Mouse (Mus musculus) hindbrain, embryonic 15.5 days (tissue): Measurements from ENCODE around the gene Wnt4. TPM values are rescaled to one million over a fixed set of nuclear protein-coding genes. Genes with fewer than 3 reads are reported as not detected.

Experiments used
- ATAC-seq: fragments of 200-750 bp; cut with Nextera tagmentation; 2 replicates; pipeline ENCODE4 v1.8.0; 2017; ENCODE audit warnings: low read depth, moderate number of reproducible peaks, moderate TSS enrichment; ENCODE audit not compliant: low FRiP score
- H3K27ac ChIP-seq: fragments of 300-500 bp; sonication (generic); replicated peaks from 2 replicates; pipeline ENCODE4 v1.5.1; 2015; ENCODE audit warnings: mild to moderate bottlenecking, inconsistent platforms
- H3K27me3 ChIP-seq: fragments of 300-500 bp; sonication (generic); 2 replicates; pipeline ENCODE4 v1.6.1; 2015; ENCODE audit warnings: control low read depth, inconsistent platforms
- H3K36me3 ChIP-seq: fragments of 300-500 bp; sonication (generic); 2 replicates; pipeline ENCODE4 v1.6.1; 2015; ENCODE audit warnings: control low read depth, inconsistent platforms
- H3K4me1 ChIP-seq: fragments of 300-500 bp; sonication (generic); replicated peaks from 2 replicates; pipeline ENCODE4 v1.6.1; 2015; ENCODE audit warnings: control low read depth, inconsistent platforms
- H3K4me2 ChIP-seq: fragments of 300-500 bp; sonication (generic); 2 replicates; pipeline ENCODE4 v1.6.1; 2015; ENCODE audit warnings: moderate library complexity, mild to moderate bottlenecking, inconsistent platforms
- H3K4me3 ChIP-seq: fragments of 300-500 bp; sonication (generic); 2 replicates; pipeline ENCODE4 v1.5.1; 2015; ENCODE audit warnings: mild to moderate bottlenecking, inconsistent platforms
- H3K9ac ChIP-seq: fragments of 300-500 bp; sonication (generic); 2 replicates; pipeline ENCODE4 v1.6.1; 2015; ENCODE audit warnings: inconsistent platforms
- H3K9me3 ChIP-seq: fragments of 300-500 bp; sonication (generic); 2 replicates; pipeline ENCODE4 v1.6.1; 2016; ENCODE audit warnings: control low read depth, inconsistent platforms
- WGBS: fragments of 180-500 bp; shearing (Covaris S2); methylation state at CpG from one replicate; pipeline ENCODE4 v1.1.7; 2015; 5-methylcytosine and 5-hydroxymethylcytosine counted together
- polyA plus RNA-seq: library from polyadenylated mRNA; unstranded; fragments of >200 nt; fragmentation: Nextera tagmentation; extraction: Ambion mirVana; gene quantifications from 2 replicates; pipeline ENCODE4 v1.2.1, GENCODE M21; 2015

Gene Wnt4
- polyA plus RNA-seq, 1 experiment from 2014 or later: 3.8 TPM

DNA sequence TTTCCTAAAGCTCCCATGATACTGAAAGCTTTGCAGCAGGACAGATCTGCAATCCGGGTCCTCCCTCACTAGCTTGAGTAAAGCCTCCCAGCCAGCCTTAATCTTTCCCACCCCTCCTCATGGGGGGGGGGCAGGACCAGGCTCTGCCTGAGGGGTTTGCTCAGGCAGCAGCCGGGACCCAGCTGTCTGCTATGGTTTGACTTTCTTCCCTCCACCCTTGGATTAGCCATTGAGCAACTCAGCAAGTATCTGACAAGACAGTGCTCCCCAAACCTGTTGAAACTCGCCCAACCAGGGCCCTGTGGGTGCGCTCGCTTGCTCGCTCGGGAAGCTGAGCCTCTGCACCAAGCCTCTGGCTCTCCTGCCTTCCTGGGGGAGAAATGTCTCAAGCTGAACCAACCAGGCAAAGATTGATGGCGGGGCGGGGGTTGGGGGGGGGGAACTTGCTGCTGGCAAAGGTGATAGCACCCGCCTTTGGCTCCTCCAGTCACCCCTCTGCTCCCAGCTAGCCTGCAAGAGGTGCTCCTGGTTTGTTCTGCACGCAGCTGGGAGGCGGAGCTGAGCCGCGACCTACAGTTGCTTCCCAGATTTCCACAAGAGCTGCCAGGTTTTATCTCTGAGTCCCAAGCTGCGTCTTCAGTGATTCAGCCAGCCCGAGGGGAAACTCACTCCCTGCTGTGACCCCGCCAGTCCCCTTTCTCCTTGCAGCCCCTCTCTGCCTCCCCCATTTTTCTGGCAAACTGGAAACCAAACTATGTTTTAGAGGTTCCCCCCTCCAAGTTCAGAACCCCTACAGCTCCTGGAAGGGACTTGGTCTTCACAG lies 5.5 kb downstream of the Wnt4 start:
- no peak overlapping the region for H3K9ac ChIP-seq

GRCm38 (mm10) chr4:137283407-137283732 lies 6.1 kb downstream of the Wnt4 start:
- H3K4me2 ChIP-seq: no peak overlapping the region
- peaks cover 9% of the 10 kb centered on the region; the same call in 1 of the 2 replicates for H3K27me3 ChIP-seq
- ATAC-seq: no peak
- H3K27ac ChIP-seq: no peak overlapping the region
- WGBS: 16% methylated on average over 4 of the region's 4 CpGs
- no peak overlapping the region for H3K4me3 ChIP-seq
- no peak overlapping the region for H3K9ac ChIP-seq
- no peaks in the 10 kb centered on the region for H3K9me3 ChIP-seq
- H3K36me3 ChIP-seq: no peaks in the 10 kb centered on the region
- H3K4me1 ChIP-seq: peaks cover 22% of the 10 kb centered on the region

More for the DNA sequence above, 5.5 kb downstream of the Wnt4 start:
- Histone ChIP-seq H3K9me3 (no peaks in the 10 kb centered on the region), H3K27ac (no peak overlapping the region), H3K36me3 (no peaks in the 10 kb centered on the region), H3K4me3 (no peak overlapping the region), H3K27me3 (peaks cover 10% of the 10 kb centered on the region), H3K4me2 (no peak overlapping the region), H3K4me1 (peaks cover 27% of the 10 kb centered on the region)
- WGBS: 17% methylated on average over 17 of the region's 17 CpGs
- ATAC-seq: no peak

- no peak overlapping the region for H3K27ac ChIP-seq
- no peaks in the 10 kb centered on the region for H3K36me3 ChIP-seq
- ATAC-seq: no peak
- H3K4me1 ChIP-seq: peaks cover 8% of the 10 kb centered on the region; the same call in 1 of the 2 replicates
- peaks cover 3% of the 10 kb centered on the region; the same call in 1 of the 2 replicates for H3K27me3 ChIP-seq
- WGBS: 75% methylated on average over 15 of the region's 15 CpGs
- no peak overlapping the region for H3K9ac ChIP-seq
- no peak overlapping the region for H3K4me3 ChIP-seq
- H3K9me3 ChIP-seq: no peaks in the 10 kb centered on the region
- H3K4me2 ChIP-seq: no peak overlapping the region
Measured at GRCm38 (mm10) chr4:137285876-137286661, 8.8 kb downstream of the Wnt4 start.

DNA sequence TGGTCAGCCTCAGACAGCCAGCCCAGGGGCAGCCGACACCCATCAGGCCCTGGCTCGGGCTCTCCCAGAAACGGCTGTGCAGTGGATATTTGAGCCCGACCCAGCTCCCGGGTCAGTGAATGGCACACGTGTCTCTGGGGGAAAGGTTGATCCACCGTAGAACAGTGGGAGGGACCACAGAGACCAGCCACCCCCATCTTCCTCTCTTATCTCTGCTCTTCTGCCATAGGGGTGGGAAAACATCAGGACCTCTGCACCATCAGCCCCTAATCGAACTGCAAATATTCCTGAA lies 9.3 kb downstream of the Wnt4 start:
- H3K4me2 ChIP-seq: no peak overlapping the region
- ATAC-seq: no peak
- 66% methylated on average over 8 of the region's 8 CpGs for WGBS

DNA sequence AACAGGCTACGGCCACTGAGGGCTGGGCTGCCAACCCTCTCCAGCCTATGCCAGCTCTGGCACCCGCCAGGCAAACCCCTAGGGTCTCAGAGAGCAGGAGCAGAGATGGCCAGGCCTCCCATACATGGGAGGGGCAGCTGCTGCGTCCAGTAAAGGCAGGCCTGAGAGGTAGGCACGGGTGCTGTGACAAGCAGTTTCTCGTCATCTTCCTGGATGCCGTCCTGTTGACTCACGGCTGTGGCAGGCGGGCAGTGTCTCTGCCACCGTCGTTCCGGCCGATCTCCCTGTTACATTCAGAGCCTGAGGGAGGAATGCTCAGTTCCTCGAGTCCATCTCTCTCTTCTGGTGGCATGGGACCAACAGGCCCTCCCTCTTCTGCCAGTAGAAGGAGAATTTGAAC lies 9.9 kb downstream of the Wnt4 start:
- H3K27me3 ChIP-seq: peaks cover 3% of the 10 kb centered on the region; the same call in 1 of the 2 replicates
- H3K9ac ChIP-seq: no peak overlapping the region
- no peaks in the 10 kb centered on the region for H3K36me3 ChIP-seq
- no peak for ATAC-seq
- H3K9me3 ChIP-seq: no peaks in the 10 kb centered on the region
- H3K4me1 ChIP-seq: peaks cover 8% of the 10 kb centered on the region; the same call in 1 of the 2 replicates
- H3K4me3 ChIP-seq: no peak overlapping the region
- H3K4me2 ChIP-seq: no peak overlapping the region
- H3K27ac ChIP-seq: no peak overlapping the region
- 72% methylated on average over 13 of the region's 13 CpGs for whole genome bisulfite sequencing

More for the DNA sequence above, 9.3 kb downstream of the Wnt4 start:
- Histone ChIP-seq H3K4me1 (peaks cover 8% of the 10 kb centered on the region; the same call in 1 of the 2 replicates), H3K27ac (no peak overlapping the region), H3K9ac (no peak overlapping the region), H3K4me3 (no peak overlapping the region), H3K27me3 (peaks cover 3% of the 10 kb centered on the region; the same call in 1 of the 2 replicates), H3K36me3 (no peaks in the 10 kb centered on the region), H3K9me3 (no peaks in the 10 kb centered on the region)

GRCm38 (mm10) chr4:137287818-137288217 lies 10.5 kb downstream of the Wnt4 start:
- peaks cover 3% of the 10 kb centered on the region; the same call in 1 of the 2 replicates for H3K27me3 ChIP-seq
- 6% methylated on average over 4 of the region's 4 CpGs for WGBS
- H3K27ac ChIP-seq: no peak overlapping the region
- no peak overlapping the region for H3K4me3 ChIP-seq
- H3K4me2 ChIP-seq: no peak overlapping the region
- ATAC-seq: no peak; the same call in 1 of the 2 replicates
- H3K36me3 ChIP-seq: no peaks in the 10 kb centered on the region
- no peaks in the 10 kb centered on the region for H3K9me3 ChIP-seq
- no peak overlapping the region for H3K9ac ChIP-seq
- peaks cover 4% of the 10 kb centered on the region; the same call in 1 of the 2 replicates for H3K4me1 ChIP-seq

GRCm38 (mm10) chr4:137289701-137290100 lies 12.4 kb downstream of the Wnt4 start:
- no peak for ATAC-seq
- Histone ChIP-seq H3K4me2 (no peak overlapping the region), H3K9ac (no peak overlapping the region), H3K27me3 (no peaks in the 10 kb centered on the region), H3K4me1 (no peaks in the 10 kb centered on the region), H3K9me3 (no peaks in the 10 kb centered on the region), H3K4me3 (no peak overlapping the region), H3K27ac (no peak overlapping the region), H3K36me3 (no peaks in the 10 kb centered on the region)
- 90% methylated on average over 6 of the region's 6 CpGs for WGBS

DNA sequence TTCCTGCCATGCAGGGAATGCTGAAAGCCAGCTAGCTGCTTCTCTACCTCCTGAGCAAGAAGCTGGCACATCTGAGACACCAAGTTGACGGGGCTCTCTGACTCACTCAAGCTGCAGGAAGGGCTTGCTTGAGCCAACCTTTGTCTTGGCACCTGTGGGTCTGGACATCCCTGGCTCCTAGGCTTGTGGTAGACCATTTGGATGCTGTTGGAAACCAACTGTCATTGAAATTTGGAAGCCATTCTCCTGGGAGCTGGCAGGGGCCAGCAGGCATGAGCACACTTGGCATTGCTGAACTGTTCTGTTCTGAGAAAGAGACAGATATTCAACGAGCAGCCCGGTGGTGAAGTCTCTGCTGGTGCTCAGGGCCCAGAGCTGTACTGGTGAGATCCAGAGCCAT lies 13.0 kb downstream of the Wnt4 start:
- Histone ChIP-seq H3K4me2 (no peak overlapping the region), H3K27me3 (no peaks in the 10 kb centered on the region), H3K9ac (no peak overlapping the region), H3K4me3 (no peak overlapping the region), H3K9me3 (no peaks in the 10 kb centered on the region), H3K27ac (no peak overlapping the region), H3K4me1 (no peaks in the 10 kb centered on the region), H3K36me3 (no peaks in the 10 kb centered on the region)
- 64% methylated on average over 3 of the region's 3 CpGs for WGBS
- ATAC-seq: no peak

- Histone ChIP-seq H3K27me3 (no peaks in the 10 kb centered on the region), H3K4me1 (no peaks in the 10 kb centered on the region), H3K9me3 (no peaks in the 10 kb centered on the region), H3K27ac (no peak overlapping the region), H3K36me3 (no peaks in the 10 kb centered on the region), H3K4me2 (no peak overlapping the region), H3K9ac (no peak overlapping the region), H3K4me3 (no peak overlapping the region)
- WGBS: 88% methylated on average over 7 of the region's 7 CpGs
- ATAC-seq: no peak
Measured at GRCm38 (mm10) chr4:137292625-137293024, 15.3 kb downstream of the Wnt4 start.

GRCm38 (mm10) chr4:137294032-137294431 lies 16.7 kb downstream of the Wnt4 start:
- 90% methylated on average over 7 of the region's 7 CpGs for WGBS
- Histone ChIP-seq H3K4me2 (no peak overlapping the region), H3K36me3 (no peaks in the 10 kb centered on the region), H3K9me3 (no peaks in the 10 kb centered on the region), H3K27me3 (no peaks in the 10 kb centered on the region), H3K4me3 (no peak overlapping the region), H3K4me1 (no peaks in the 10 kb centered on the region), H3K9ac (no peak overlapping the region), H3K27ac (no peak overlapping the region)
- ATAC-seq: no peak

GRCm38 (mm10) chr4:137294474-137294873 lies 17.2 kb downstream of the Wnt4 start:
- Histone ChIP-seq H3K9ac (no peak overlapping the region), H3K9me3 (no peaks in the 10 kb centered on the region), H3K27me3 (no peaks in the 10 kb centered on the region), H3K4me1 (no peaks in the 10 kb centered on the region), H3K4me2 (no peak overlapping the region), H3K4me3 (no peak overlapping the region), H3K27ac (no peak overlapping the region), H3K36me3 (no peaks in the 10 kb centered on the region)
- ATAC-seq: no peak
- 76% methylated on average over 5 of the region's 5 CpGs for WGBS

- Histone ChIP-seq H3K9ac (no peak overlapping the region), H3K9me3 (no peaks in the 10 kb centered on the region), H3K27ac (no peak overlapping the region), H3K36me3 (no peaks in the 10 kb centered on the region), H3K4me2 (no peak overlapping the region), H3K27me3 (no peaks in the 10 kb centered on the region), H3K4me3 (no peak overlapping the region), H3K4me1 (no peaks in the 10 kb centered on the region)
- WGBS: 91% methylated on average over 8 of the region's 8 CpGs
- no peak for ATAC-seq
Measured at GRCm38 (mm10) chr4:137294951-137295350, 17.7 kb downstream of the Wnt4 start.
